Mouse (Mus musculus) stomach, embryonic 16.5 days (tissue): ENCODE measurements at regions not wholly inside any gene's neighbourhood (a gene's known extent, or its start where the extent isn't known, plus 50 kb on each side); places are given as distances from the start of the nearest gene placed in this dataset.

ENCODE experiments used
- ATAC-seq: fragments of 200-750 bp; cut with Nextera tagmentation; 2 replicates; pipeline ENCODE4 v1.8.0; 2017; ENCODE audit warnings: moderate number of reproducible peaks, moderate TSS enrichment; ENCODE audit not compliant: insufficient read depth, low FRiP score
- H3K27ac ChIP-seq: fragments of 300-500 bp; sonication (generic); 2 replicates; pipeline ENCODE4 v1.5.1; 2014; ENCODE audit warnings: low read length
- H3K27me3 ChIP-seq: fragments of 300-500 bp; sonication (generic); 2 replicates; pipeline ENCODE4 v1.6.1; 2014; ENCODE audit warnings: low read length, control low read depth, mixed read lengths; ENCODE audit not compliant: control insufficient read depth, insufficient read depth
- H3K36me3 ChIP-seq: fragments of 300-500 bp; sonication (generic); 2 replicates; pipeline ENCODE4 v1.6.1; 2014; ENCODE audit warnings: low read length; ENCODE audit not compliant: control insufficient read depth, insufficient read depth
- H3K4me1 ChIP-seq: fragments of 300-500 bp; sonication (generic); 2 replicates; pipeline ENCODE4 v1.6.1; 2014; ENCODE audit warnings: low read length, control low read depth, mixed read lengths; ENCODE audit not compliant: control insufficient read depth, insufficient read depth
- H3K4me2 ChIP-seq: fragments of 300-500 bp; sonication (generic); 2 replicates; pipeline ENCODE4 v1.6.1; 2014; ENCODE audit warnings: low read depth, low read length, mixed read lengths
- H3K4me3 ChIP-seq: fragments of 300-500 bp; sonication (generic); replicated peaks from 2 replicates; pipeline ENCODE4 v1.5.1; 2014; ENCODE audit warnings: mild to moderate bottlenecking, low read length
- H3K9ac ChIP-seq: fragments of 300-500 bp; sonication (generic); 2 replicates; pipeline ENCODE4 v1.6.1; 2014; ENCODE audit warnings: low read length
- H3K9me3 ChIP-seq: fragments of 300-500 bp; sonication (generic); replicated peaks from 2 replicates; pipeline ENCODE4 v1.6.1; 2016; ENCODE audit warnings: low read length, control low read depth; ENCODE audit not compliant: control insufficient read depth
- WGBS: fragments of 180-500 bp; shearing (Covaris S2); extraction: QIAGEN DNeasy Blood & Tissue Kit; methylation state at CpG from one replicate; pipeline ENCODE4 v1.1.7; 2014; 5-methylcytosine and 5-hydroxymethylcytosine counted together

DNA sequence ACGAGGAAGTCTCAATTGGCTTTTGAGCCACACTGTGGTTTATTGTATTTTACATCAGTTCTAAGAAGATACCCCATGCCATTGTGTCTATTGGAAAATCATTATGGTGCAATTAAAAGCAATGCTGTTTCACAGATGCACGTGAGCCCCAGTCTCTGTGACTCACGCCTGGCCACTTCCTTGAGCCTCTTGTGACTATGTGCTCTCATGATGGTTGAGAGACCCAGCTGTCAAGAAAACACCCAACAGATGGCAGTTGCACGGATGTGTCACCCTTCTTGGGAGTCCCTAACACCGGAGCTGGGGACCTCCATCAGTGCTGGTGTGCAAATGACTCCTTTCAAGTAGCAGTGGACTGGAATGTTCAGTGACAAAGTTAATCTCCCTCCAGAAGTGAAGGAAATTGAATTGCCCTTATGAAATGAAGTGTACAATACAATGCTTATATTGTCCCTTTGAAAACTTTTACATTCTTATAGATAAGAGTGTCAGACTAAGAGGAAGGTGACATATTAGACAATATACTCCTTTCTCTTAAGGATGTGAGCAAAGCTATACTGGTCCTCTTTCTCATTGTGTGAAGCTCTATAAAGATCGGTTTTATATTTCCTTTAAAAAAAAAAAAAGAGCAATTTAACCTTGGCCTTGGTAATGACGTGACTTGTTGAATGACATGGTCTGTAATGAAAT lies 348.5 kb upstream of the Adgrl2 start:
- ATAC-seq, result no peak
- Histone ChIP-seq H3K9me3 (no peaks in the 10 kb centered on the region), H3K36me3 (no peaks in the 10 kb centered on the region), H3K27me3 (no peaks in the 10 kb centered on the region), H3K4me2 (no peak overlapping the region), H3K9ac (no peak overlapping the region), H3K27ac (no peak overlapping the region), H3K4me1 (no peaks in the 10 kb centered on the region), H3K4me3 (no peak overlapping the region)
- 68% methylated on average over 7 of the region's 7 CpGs for whole genome bisulfite sequencing

DNA sequence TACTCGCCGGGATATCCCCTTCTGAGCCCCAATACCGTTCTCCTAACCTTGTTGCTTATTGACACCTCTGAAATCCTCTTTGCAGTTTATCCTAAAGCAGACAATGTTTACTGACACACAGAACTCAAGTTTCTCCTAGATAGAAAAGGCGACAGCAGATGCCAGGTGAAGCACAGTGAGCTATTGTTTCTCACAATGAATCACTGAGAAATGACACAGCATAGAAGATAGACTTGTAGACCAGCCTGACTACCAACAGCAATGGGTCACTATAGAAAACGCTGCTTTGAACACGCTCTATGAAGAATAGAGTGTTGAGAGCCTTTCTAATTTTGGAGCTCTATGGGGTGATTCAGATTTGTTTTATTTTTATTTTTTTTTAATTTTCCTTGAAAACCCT lies 344.9 kb upstream of the Adgrl2 start:
- Histone ChIP-seq H3K27me3 (no peaks in the 10 kb centered on the region), H3K4me2 (no peak overlapping the region), H3K27ac (no peak overlapping the region), H3K4me3 (no peak overlapping the region), H3K9me3 (no peaks in the 10 kb centered on the region), H3K4me1 (peaks cover 5% of the 10 kb centered on the region; the same call in 1 of the 2 replicates), H3K36me3 (no peaks in the 10 kb centered on the region), H3K9ac (no peak overlapping the region)
- 68% methylated on average over 6 of the region's 6 CpGs for WGBS
- ATAC-seq, result no peak

- no peak for ATAC-seq
- no peaks in the 10 kb centered on the region for H3K36me3 ChIP-seq
- WGBS, result 72% methylated on average over 5 of the region's 5 CpGs
- no peaks in the 10 kb centered on the region for H3K27me3 ChIP-seq
- H3K9ac ChIP-seq, result no peak overlapping the region
- H3K27ac ChIP-seq, result no peak overlapping the region
- no peak overlapping the region for H3K4me3 ChIP-seq
- peaks cover 5% of the 10 kb centered on the region; the same call in 1 of the 2 replicates for H3K4me1 ChIP-seq
- H3K9me3 ChIP-seq, result no peaks in the 10 kb centered on the region
- H3K4me2 ChIP-seq, result no peak overlapping the region
Observed at GRCm38 (mm10) chr3:149333607-149334006, 343.3 kb upstream of the Adgrl2 start.

GRCm38 (mm10) chr3:149333131-149333530 lies 342.8 kb upstream of the Adgrl2 start:
- Histone ChIP-seq H3K27me3 (no peaks in the 10 kb centered on the region), H3K9me3 (no peaks in the 10 kb centered on the region), H3K27ac (no peak overlapping the region), H3K4me1 (peaks cover 5% of the 10 kb centered on the region; the same call in 1 of the 2 replicates), H3K4me3 (no peak overlapping the region), H3K9ac (no peak overlapping the region), H3K4me2 (no peak overlapping the region), H3K36me3 (no peaks in the 10 kb centered on the region)
- 57% methylated on average over 10 of the region's 10 CpGs for WGBS
- ATAC-seq, result no peak

GRCm38 (mm10) chr3:149332105-149332504 lies 341.8 kb upstream of the Adgrl2 start:
- Histone ChIP-seq H3K27ac (no peak overlapping the region), H3K36me3 (no peaks in the 10 kb centered on the region), H3K4me3 (no peak overlapping the region), H3K27me3 (no peaks in the 10 kb centered on the region), H3K4me1 (peaks cover 5% of the 10 kb centered on the region; the same call in 1 of the 2 replicates), H3K4me2 (no peak overlapping the region), H3K9me3 (no peaks in the 10 kb centered on the region), H3K9ac (no peak overlapping the region)
- ATAC-seq, result no peak
- whole genome bisulfite sequencing, result 40% methylated on average over 4 of the region's 4 CpGs

GRCm38 (mm10) chr3:149331251-149331960 lies 341.1 kb upstream of the Adgrl2 start:
- Histone ChIP-seq H3K9me3 (no peaks in the 10 kb centered on the region), H3K36me3 (no peaks in the 10 kb centered on the region), H3K4me2 (no peak overlapping the region), H3K4me3 (no peak overlapping the region), H3K9ac (no peak overlapping the region), H3K27ac (no peak overlapping the region), H3K4me1 (peaks cover 5% of the 10 kb centered on the region; the same call in 1 of the 2 replicates), H3K27me3 (no peaks in the 10 kb centered on the region)
- 64% methylated on average over 7 of the region's 7 CpGs for WGBS
- no peak for ATAC-seq

- Histone ChIP-seq H3K9ac (no peak overlapping the region), H3K9me3 (no peaks in the 10 kb centered on the region), H3K4me1 (peaks cover 5% of the 10 kb centered on the region; the same call in 1 of the 2 replicates), H3K4me3 (no peak overlapping the region), H3K4me2 (no peak overlapping the region), H3K27me3 (no peaks in the 10 kb centered on the region), H3K27ac (no peak overlapping the region), H3K36me3 (no peaks in the 10 kb centered on the region)
- ATAC-seq, result peak; percentile 66
- 69% methylated on average over 10 of the region's 10 CpGs for WGBS
Observed at GRCm38 (mm10) chr3:149330716-149331115, 340.4 kb upstream of the Adgrl2 start.

DNA sequence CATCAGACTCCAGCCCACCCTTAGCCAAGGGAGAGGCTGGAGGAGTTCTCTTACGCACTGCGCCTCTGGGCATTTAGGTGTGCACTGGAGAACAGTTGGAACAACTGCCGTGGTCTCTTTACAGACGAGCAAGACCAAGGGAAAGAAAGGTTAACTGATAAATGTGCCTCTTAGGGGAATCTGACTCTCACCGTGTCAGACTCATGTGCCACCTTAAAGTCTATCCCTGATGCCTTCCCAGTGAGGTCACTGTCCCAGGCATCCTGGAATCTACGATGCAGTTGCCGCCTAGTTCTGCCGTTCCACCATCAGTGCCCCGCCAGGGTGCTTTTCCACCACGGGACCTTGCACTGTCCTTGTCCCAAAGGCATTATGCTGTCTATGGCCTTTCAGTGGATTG lies 339.7 kb upstream of the Adgrl2 start:
- peak overlapping the region; percentile 10; the same call in 1 of the 2 replicates for H3K27ac ChIP-seq
- H3K27me3 ChIP-seq, result no peaks in the 10 kb centered on the region
- no peak overlapping the region for H3K4me2 ChIP-seq
- H3K9me3 ChIP-seq, result no peaks in the 10 kb centered on the region
- no peaks in the 10 kb centered on the region for H3K36me3 ChIP-seq
- H3K4me1 ChIP-seq, result peaks cover 5% of the 10 kb centered on the region; the same call in 1 of the 2 replicates
- no peak overlapping the region for H3K4me3 ChIP-seq
- whole genome bisulfite sequencing, result 92% methylated on average over 10 of the region's 10 CpGs
- H3K9ac ChIP-seq, result no peak overlapping the region
- ATAC-seq, result no peak

DNA sequence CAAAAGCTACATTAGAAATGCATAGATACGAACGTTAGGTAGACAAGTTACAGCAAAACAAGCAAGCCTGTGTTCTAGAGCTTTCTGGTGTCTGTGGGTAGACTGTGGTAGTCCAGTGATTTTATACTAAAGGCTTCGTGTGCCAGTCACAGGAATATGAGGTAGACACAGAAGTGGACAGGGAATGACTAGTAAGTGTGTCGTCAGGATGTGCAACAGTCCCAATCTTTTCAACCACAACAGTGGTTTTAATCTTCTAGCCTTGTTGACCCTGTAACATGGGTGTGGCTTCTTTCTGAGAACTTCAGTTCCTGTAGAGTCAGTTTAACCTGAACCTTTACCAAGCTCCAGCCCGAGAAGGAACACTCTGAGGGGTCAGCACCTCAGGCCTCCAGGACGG lies 339.3 kb upstream of the Adgrl2 start:
- no peak overlapping the region for H3K9ac ChIP-seq
- H3K27me3 ChIP-seq, result no peaks in the 10 kb centered on the region
- peaks cover 5% of the 10 kb centered on the region; the same call in 1 of the 2 replicates for H3K4me1 ChIP-seq
- no peak overlapping the region for H3K4me3 ChIP-seq
- H3K4me2 ChIP-seq, result no peak overlapping the region
- ATAC-seq, result no peak
- no peaks in the 10 kb centered on the region for H3K36me3 ChIP-seq
- H3K27ac ChIP-seq, result peak overlapping the region; percentile 10; the same call in 1 of the 2 replicates
- 74% methylated on average over 6 of the region's 6 CpGs for WGBS
- H3K9me3 ChIP-seq, result no peaks in the 10 kb centered on the region
